Mouse (Mus musculus) thymus, postnatal 4 days (tissue): ENCODE data around the gene Crlf1.

Experiments used
- DNase-seq: peaks from one replicate; pipeline ENCODE4 v3.0.0; 2021

Crlf1 gene

DNA sequence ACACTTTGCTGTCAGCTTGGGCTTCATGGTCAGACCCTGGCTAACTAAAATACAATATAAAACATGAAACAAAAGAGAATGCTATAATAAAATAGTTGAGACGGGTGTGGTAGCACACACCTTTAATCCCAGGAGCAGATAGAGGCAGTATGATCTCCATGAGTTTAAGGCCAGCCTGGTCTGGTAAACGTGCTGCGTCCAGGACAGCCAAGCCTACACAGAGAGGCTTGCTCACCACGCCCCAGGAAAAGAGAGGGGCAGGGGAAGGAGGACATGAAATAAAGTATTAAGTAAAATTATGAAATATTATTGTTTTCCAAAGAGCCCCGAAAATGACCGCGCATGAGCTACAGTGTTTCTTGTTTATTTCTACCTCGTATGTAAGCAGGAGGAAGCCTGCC, 34.2 kb downstream of the Crlf1 start:
- DNase-seq: no peak

DNA sequence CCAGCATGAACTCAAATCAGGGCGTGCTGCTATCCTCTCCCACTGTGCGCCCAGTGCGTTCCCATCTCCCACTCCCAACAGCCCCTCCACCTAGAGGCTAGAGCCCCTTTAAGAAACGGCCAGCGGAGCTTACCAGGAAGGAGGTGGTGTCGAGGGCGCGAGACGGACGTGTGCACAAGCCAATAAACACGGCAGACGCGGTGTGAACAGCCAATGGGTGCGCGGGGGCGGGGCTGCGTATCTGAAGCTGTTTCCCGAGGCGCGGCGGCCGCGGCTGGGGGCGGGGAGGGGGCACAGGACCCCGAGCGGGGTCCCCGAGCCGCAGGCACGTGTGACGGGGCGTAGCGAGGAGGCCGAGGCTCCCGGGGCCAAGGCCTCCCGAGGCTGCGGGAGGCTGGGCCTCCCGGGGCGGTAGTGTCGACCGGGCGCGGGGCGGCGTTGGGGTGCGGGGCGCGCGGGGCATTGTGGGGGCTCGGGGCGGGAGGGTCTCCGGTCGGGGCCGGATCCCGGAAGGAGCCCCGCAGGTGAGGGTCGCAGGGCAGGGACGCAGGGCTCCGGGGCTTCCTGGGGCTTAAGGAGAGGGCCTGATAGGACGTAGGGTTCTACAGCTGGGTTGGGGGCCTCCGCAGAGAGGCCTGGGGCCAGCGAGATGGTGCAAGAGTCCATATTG, 34.7 kb downstream of the Crlf1 start, which contains the start of the genes Fkbp8 and Kxd1:
TSS of gene Fkbp8 (plus strand) at position 213 of the 670 bp plus-strand sequence.
TSS of gene Kxd1 (minus strand) at position 445 of the 670 bp plus-strand sequence.
- DNase-seq: peak; percentile 99

- no peak for DNase-seq
Measured at GRCm38 (mm10) chr8:70528182-70528797, 35.3 kb downstream of the Crlf1 start.

- no peak for DNase-seq
Measured at GRCm38 (mm10) chr8:70529299-70529698, 36.3 kb downstream of the Crlf1 start.

GRCm38 (mm10) chr8:70529741-70530161, 36.8 kb downstream of the Crlf1 start:
- no peak for DNase-seq

GRCm38 (mm10) chr8:70530314-70530713, 37.4 kb downstream of the Crlf1 start:
- peak; percentile 64 for DNase-seq

GRCm38 (mm10) chr8:70534281-70534680, 41.3 kb downstream of the Crlf1 start:
- DNase-seq: no peak

DNA sequence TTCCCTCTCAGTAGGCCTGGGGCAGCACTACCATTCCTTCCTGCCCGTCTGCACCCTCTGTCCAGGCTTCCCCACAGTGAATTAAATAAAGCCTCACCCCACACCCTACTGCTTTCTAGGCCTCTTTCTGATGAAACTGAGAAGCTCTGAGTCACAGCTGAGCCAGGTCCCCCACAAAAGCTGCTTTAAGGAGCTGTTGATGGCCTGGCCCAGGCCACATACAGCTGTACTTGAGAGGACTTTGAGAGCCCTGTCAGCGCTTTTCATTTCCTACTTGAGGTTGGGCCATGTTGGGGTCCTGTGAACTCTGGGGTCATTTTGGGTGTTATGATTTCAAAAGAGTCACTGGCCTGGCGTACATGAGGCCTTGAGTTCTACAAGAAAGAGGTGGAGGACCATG, 42.3 kb downstream of the Crlf1 start:
- no peak for DNase-seq

DNA sequence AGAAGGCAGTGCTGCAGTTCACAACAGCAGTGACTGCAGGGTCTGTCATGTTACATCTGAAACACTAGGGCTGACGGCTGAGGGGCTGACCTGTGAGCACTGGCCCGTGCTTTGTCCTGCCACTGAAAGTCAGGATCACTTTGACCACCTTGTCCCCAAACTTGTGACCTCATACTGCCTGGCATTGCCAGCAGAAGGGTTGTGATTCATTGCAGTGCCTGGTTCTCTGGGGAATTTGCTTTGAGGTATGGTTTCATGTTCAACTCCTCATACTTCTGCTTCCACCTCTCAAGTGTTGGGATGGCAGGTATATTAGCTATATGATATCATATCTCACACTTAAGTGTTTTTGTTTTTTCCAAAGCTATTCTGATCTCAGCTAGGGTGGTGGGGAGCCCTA, 42.7 kb downstream of the Crlf1 start:
- no peak for DNase-seq

DNA sequence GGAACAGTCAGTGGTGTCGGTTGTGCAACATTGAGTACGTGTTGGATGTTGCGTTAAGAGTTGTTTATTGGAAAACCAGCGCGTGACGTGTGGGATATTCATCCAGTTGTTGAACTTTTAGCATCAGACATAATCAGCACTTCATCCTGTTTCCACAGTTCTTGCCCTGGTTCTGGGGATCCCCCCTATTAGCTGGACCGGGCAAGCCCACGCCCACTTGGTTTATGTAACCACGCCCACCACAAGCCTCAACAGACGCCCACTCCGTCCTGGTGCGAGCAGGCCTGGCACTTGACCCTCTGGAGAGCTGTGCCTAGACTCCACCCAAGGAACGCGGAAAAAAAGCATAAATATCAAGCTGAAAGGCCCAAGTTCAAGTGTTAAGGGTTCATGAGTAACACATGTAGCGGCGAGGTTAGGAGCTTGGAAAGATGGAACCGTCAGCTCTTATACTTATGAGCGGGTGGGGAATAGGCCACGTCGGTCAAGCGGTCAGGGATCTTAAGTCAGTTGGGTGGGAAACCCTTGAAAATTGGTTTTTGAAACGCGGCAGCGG, 45.1 kb downstream of the Crlf1 start:
- DNase-seq: peak; percentile 52

- DNase-seq: peak; percentile 100
Measured at GRCm38 (mm10) chr8:70538633-70539076, 45.7 kb downstream of the Crlf1 start.

GRCm38 (mm10) chr8:70539077-70539813, 46.3 kb downstream of the Crlf1 start, which contains the start of gene Ell:
TSS of gene Ell (plus strand) at chr8:70539457.
- peak; percentile 100 for DNase-seq

GRCm38 (mm10) chr8:70540013-70540506, 47.1 kb downstream of the Crlf1 start:
- no peak for DNase-seq

DNA sequence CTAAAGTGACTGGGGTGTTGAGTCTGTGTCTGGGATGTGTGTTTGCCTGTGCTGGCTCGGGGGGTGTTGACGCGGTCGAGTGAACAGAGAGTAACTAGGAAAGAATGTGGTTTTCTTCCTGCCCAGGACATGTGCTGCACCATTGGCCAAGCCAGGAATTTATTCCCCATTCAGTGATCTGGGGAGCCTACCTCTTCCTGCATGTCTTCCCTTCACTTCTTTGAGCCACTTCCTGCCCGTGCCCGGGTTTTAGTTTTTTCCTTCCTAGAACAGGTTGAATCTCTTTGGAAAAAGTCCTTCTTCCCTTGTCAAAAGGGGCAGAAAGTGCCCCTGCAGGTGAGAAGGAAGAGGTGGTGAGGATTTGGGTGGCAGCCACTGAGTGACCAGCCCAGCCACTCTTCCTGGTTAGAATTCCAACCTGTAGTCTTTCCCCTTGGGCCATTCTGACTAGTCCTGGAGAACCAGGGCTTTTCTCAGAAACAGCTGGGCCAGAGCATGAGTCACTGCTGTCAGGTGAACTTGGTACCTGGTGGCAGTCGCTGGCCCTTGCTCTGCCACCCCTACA, 47.6 kb downstream of the Crlf1 start:
- DNase-seq: no peak

GRCm38 (mm10) chr8:70541081-70541480, 48.1 kb downstream of the Crlf1 start:
- DNase-seq: no peak

- DNase-seq: peak; percentile 69
Measured at GRCm38 (mm10) chr8:70544200-70544687, 51.3 kb downstream of the Crlf1 start.

DNA sequence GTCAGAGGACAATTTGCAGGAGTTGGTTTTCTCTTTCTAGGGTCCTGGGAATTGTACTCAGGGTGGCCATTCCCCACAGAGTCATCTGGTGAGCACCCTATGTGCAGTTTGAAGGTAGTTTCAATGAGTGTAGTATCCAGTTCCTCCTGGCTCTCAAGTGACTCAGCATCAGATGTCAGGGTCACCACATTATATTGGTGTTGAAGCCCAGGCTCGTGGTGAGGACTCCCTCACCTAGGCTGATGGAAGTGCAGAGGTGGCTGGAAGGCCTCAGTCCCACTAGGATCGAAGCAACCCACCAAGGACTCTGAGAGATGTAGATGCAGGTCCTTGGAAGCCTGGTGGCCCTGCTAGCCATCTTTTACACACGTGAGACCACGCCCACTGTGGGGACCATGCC, 53.5 kb downstream of the Crlf1 start:
- no peak for DNase-seq

GRCm38 (mm10) chr8:70547762-70548161, 54.8 kb downstream of the Crlf1 start:
- DNase-seq: no peak

DNA sequence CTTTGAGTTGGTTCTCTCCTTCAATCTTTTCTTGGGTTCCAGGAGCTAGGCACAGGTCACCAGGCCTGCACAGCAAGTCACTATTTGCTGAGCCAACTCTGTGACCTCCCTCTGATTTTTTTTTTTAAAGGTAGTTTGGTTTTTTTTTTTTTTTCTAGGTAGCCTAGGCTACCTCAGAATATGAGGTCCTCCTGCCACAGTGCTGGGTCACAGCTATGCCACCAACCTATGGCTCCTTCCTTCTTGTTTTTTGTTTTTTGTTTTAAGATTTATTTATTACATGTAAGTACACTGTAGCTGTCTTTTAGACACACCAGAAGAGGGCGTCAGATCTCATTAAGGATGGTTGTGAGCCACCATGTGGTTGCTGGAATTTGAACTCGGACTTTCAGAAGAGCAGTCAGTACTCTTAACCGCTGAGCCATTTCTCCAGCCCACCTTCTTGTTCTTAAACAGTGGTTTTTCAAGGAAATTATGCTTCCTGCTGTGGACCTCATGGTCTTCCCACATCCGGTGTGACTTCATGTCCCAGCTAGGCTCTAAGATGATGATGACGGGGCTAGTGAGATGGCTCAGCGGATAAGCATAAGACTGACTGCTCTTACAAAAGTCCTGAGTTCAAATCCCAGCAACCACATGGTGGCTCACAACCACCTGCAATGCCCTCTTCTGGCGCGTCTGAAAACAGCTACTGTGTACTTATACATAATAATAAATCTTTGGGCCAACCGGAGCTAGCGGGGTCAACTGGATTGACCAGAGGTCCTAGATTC, 56.6 kb downstream of the Crlf1 start:
- DNase-seq: peak; percentile 52

GRCm38 (mm10) chr8:70551558-70552161, 58.7 kb downstream of the Crlf1 start:
- no peak for DNase-seq

DNA sequence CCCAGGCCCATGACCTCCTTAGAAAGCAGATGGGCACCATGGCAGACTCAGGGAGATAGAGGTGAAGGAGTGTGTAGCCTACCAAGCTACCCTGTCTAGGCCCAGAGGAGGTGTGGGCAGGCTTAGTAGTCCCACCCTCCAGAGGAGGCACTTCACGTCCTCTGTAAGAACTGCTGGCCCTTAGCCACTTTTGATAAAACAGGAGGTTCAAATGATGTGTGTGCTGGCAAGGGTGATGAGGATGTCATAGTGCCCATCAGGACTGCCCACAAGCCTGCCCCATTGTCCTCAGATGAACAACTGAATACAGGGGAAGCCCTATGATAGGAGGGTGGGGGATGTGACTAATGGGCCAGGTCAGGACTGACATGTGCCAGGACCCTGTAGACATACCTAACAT, 59.9 kb downstream of the Crlf1 start:
- no peak for DNase-seq
